Comparison of ENCODE assay signal across 23 mouse cellular contexts in genomic region chr11:19827996-19828395, GRCm38 (mm10).
DNase-seq lines count a peak whose midpoint lies in the region; ATAC-seq and TF ChIP-seq lines count a peak whose summit lies in the region.
"Had no signal": no experiment of that assay in that cellular context is flagged by ENCODE, and none has a peak within 500 bp of the region (broad histone marks: within the 10 kb centered on the region; RNA-seq: fewer than 3 reads in every experiment).

No protein-coding gene starts in this region.

- no peak overlapping the region for H3K4me3 ChIP-seq in lung, embryonic 15.5 days
- H3K4me3 ChIP-seq in lung, adult 2 months (replicated peaks; ENCODE audit: extremely low read depth, low read depth, low read length) = no peak overlapping the region
- no peak overlapping the region for H3K4me3 ChIP-seq in kidney, embryonic 15.5 days (replicated peaks)
- H3K4me3 ChIP-seq: forebrain, embryonic 12.5 days; heart, embryonic 12.5 days; limb, embryonic 15.5 days; midbrain, embryonic 13.5 days; neural tube, embryonic 15.5 days had no signal

- H3K36me3 ChIP-seq in lung, embryonic 15.5 days = no peaks in the 10 kb centered on the region
- H3K36me3 ChIP-seq in kidney, embryonic 15.5 days = no peaks in the 10 kb centered on the region
- H3K36me3 ChIP-seq: forebrain, embryonic 12.5 days; heart, embryonic 12.5 days; limb, embryonic 15.5 days; midbrain, embryonic 13.5 days; neural tube, embryonic 15.5 days had no signal

- DNase-seq in cerebellum, adult 9-11 months = peak; percentile 22
- DNase-seq in cerebellum, postnatal 10 days = no peak
- no peak for DNase-seq in lung, adult 2 months
- DNase-seq in lung, postnatal 10 days = peak; percentile 49
- DNase-seq in right cerebral cortex, adult 2 months (ENCODE audit: low spot score in 2 of 2) = no peak
- no peak for DNase-seq in urinary bladder, postnatal 4 days (ENCODE audit: low spot score in 2 of 2)
- DNase-seq: adrenal gland, postnatal 25 days; cerebellum, adult 2 months; embryo, embryonic 11 days; gastrocnemius, postnatal 36 days; heart, postnatal 36 days; layer of hippocampus, postnatal 36 days; thymus, postnatal 25 days had no signal

- WGBS in lung, embryonic 15.5 days = 45% methylated on average over 11 of the region's 11 CpGs
- WGBS in lung, adult 2 months = 39% methylated on average over 11 of the region's 11 CpGs
- 46% methylated on average over 11 of the region's 11 CpGs for WGBS in kidney, embryonic 15.5 days

- H3K27me3 ChIP-seq in lung, embryonic 15.5 days = no peaks in the 10 kb centered on the region
- no peaks in the 10 kb centered on the region for H3K27me3 ChIP-seq in kidney, embryonic 15.5 days
- H3K27me3 ChIP-seq: heart, embryonic 12.5 days; limb, embryonic 15.5 days; midbrain, embryonic 13.5 days; neural tube, embryonic 15.5 days had no signal

- peak overlapping the region; percentile 13; the same call in 1 of the 2 replicates for H3K4me2 ChIP-seq in lung, embryonic 15.5 days
- H3K4me2 ChIP-seq in kidney, embryonic 15.5 days = no peak overlapping the region
- H3K4me2 ChIP-seq: forebrain, embryonic 12.5 days; heart, embryonic 12.5 days; limb, embryonic 15.5 days; midbrain, embryonic 13.5 days; neural tube, embryonic 15.5 days had no signal

- ATAC-seq in lung, embryonic 15.5 days (ENCODE audit: borderline replicate concordance, extremely low read depth, low FRiP score, low TSS enrichment) = peak; percentile 27; the same call in 1 of the 2 replicates
- no peak for ATAC-seq in kidney, embryonic 15.5 days (replicated peaks; ENCODE audit: low FRiP score)
- ATAC-seq: activated CD4-positive, CD25-positive, alpha-beta regulatory T cell, adult 4 months; hindbrain, embryonic 16.5 days; midbrain, embryonic 13.5 days had no signal

- no peaks in the 10 kb centered on the region for H3K9me3 ChIP-seq in lung, embryonic 15.5 days
- H3K9me3 ChIP-seq in kidney, embryonic 15.5 days (replicated peaks) = no peaks in the 10 kb centered on the region
- H3K9me3 ChIP-seq: forebrain, embryonic 12.5 days; heart, embryonic 12.5 days; limb, embryonic 15.5 days; midbrain, embryonic 13.5 days; neural tube, embryonic 15.5 days had no signal

- no peak for TF ChIP-seq POLR2A in lung, adult 2 months (IDR thresholded peaks at IDR 0.05; ENCODE audit: borderline replicate concordance, extremely low read depth, low read depth, low read length)

- peaks cover 24% of the 10 kb centered on the region for H3K4me1 ChIP-seq in lung, embryonic 15.5 days
- peaks cover 3% of the 10 kb centered on the region; the same call in 1 of the 2 replicates for H3K4me1 ChIP-seq in lung, adult 2 months (ENCODE audit: control insufficient read depth, insufficient read depth, low read length)
- peaks cover 32% of the 10 kb centered on the region for H3K4me1 ChIP-seq in kidney, embryonic 15.5 days

- H3K9ac ChIP-seq in lung, embryonic 15.5 days = no peak overlapping the region
- no peak overlapping the region for H3K9ac ChIP-seq in kidney, embryonic 15.5 days
- H3K9ac ChIP-seq: forebrain, embryonic 12.5 days; heart, embryonic 12.5 days; limb, embryonic 15.5 days; midbrain, embryonic 13.5 days; neural tube, embryonic 15.5 days had no signal

- TF ChIP-seq CTCF in lung, adult 2 months (IDR thresholded peaks at IDR 0.05; ENCODE audit: insufficient read depth, low read length) = no peak

- peak overlapping the region; percentile 61 for H3K27ac ChIP-seq in lung, embryonic 15.5 days
- H3K27ac ChIP-seq in kidney, embryonic 15.5 days = 0 out of 2 replicates have a peak overlapping the region, but pooled peaks have one; percentile 56
- H3K27ac ChIP-seq: forebrain, embryonic 12.5 days; limb, embryonic 15.5 days; midbrain, embryonic 13.5 days; neural tube, embryonic 15.5 days; stomach, postnatal 0 days had no signal

Comparison
In these comparisons a context has a peak if more than half of its experiments do, and no peak if none do; other contexts are left out.
1. DNase-seq: peak in cerebellum, adult 9-11 months (single experiment) and lung, postnatal 10 days (single experiment); none in cerebellum, postnatal 10 days (0 of 2), lung, adult 2 months (single experiment), right cerebral cortex, adult 2 months (0 of 2) and urinary bladder, postnatal 4 days (0 of 2).